Mouse (Mus musculus) c-Kit-positive CD71-positive TER-119-positive erythroid progenitor cells, embryonic 14.5 days (primary cell): ENCODE results near the gene Tcea3.

Experiments
- DNase-seq: peaks from one replicate; pipeline ENCODE4 v3.0.0-alpha.2; 2013; ENCODE audit warnings: low spot score

Gene Tcea3

GRCm38 (mm10) chr4:136324226-136324625 lies 76.7 kb downstream of the Tcea3 start:
- DNase-seq, result no peak
